Mouse (Mus musculus) kidney, embryonic 16.5 days (tissue): ENCODE results near the gene Fos. TPM values are rescaled to one million over a fixed set of nuclear protein-coding genes. Genes with fewer than 3 reads are reported as not detected.
"Not testable (repeated sequence)": the region's sequence is repeated elsewhere in the genome, so short reads cannot be mapped to it uniquely, and the experiment has no call there.

Experiments used
- ATAC-seq: fragments of 200-750 bp; cut with Nextera tagmentation; 2 replicates; pipeline ENCODE4 v1.8.0; 2017; ENCODE audit warnings: moderate TSS enrichment; ENCODE audit not compliant: low FRiP score, low TSS enrichment
- H3K27ac ChIP-seq: fragments of 300-500 bp; sonication (generic); 2 replicates; pipeline ENCODE4 v1.5.1; 2014; ENCODE audit warnings: low read length
- H3K27me3 ChIP-seq: fragments of 300-500 bp; sonication (generic); 2 replicates; pipeline ENCODE4 v1.6.1; 2014; ENCODE audit warnings: low read length, control low read depth, mixed read lengths; ENCODE audit not compliant: insufficient read depth
- H3K36me3 ChIP-seq: fragments of 300-500 bp; sonication (generic); 2 replicates; pipeline ENCODE4 v1.6.1; 2014; ENCODE audit warnings: low read length, control low read depth, mixed read lengths; ENCODE audit not compliant: insufficient read depth
- H3K4me1 ChIP-seq: fragments of 300-500 bp; sonication (generic); 2 replicates; pipeline ENCODE4 v1.6.1; 2014; ENCODE audit warnings: low read length, control low read depth, mixed read lengths; ENCODE audit not compliant: insufficient read depth
- H3K4me2 ChIP-seq: fragments of 300-500 bp; sonication (generic); replicated peaks from 2 replicates; pipeline ENCODE4 v1.6.1; 2014; ENCODE audit warnings: low read depth, low read length
- H3K4me3 ChIP-seq: fragments of 300-500 bp; sonication (generic); 2 replicates; pipeline ENCODE4 v1.5.1; 2014; ENCODE audit warnings: mild to moderate bottlenecking, low read length
- H3K9ac ChIP-seq: fragments of 300-500 bp; sonication (generic); replicated peaks from 2 replicates; pipeline ENCODE4 v1.6.1; 2014; ENCODE audit warnings: low read length
- H3K9me3 ChIP-seq: fragments of 300-500 bp; sonication (generic); 2 replicates; pipeline ENCODE4 v1.6.1; 2016; ENCODE audit warnings: low read length, control low read depth
- WGBS: fragments of 180-500 bp; shearing (Covaris S2); extraction: QIAGEN DNeasy Blood & Tissue Kit; methylation state at CpG from one replicate; pipeline ENCODE4 v1.1.7; 2014; 5-methylcytosine and 5-hydroxymethylcytosine counted together
- polyA plus RNA-seq: library from polyadenylated mRNA; unstranded; fragments of >200 nt; fragmentation: Nextera tagmentation; extraction: Ambion mirVana; gene quantifications from 2 replicates; pipeline ENCODE4 v1.2.1, GENCODE M21; 2015

Fos gene
- polyA plus RNA-seq, 1 experiment from 2014 or later = 3.5 TPM

DNA sequence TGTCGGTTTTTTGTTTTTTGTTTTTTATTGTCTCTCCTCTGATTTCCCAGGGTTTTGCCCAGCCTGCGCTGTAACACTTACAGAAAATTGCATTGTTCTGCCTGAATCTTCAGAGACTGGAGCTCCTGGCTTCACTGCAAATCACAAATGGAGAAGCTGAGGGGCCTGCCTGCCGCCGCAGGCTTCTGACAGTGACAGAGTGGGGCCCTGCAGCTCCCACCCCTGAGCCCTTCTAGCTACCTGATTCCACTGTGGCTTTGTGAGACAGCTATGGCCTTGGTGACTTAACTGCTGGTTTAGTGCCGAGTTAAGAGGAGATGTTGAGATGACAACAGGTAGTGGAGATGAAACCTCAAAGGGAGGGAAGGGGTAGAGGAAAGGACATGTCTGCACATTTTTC lies 44.3 kb downstream of the Fos start:
- Histone ChIP-seq H3K4me2 (no peak overlapping the region), H3K4me3 (no peak overlapping the region), H3K36me3 (no peaks in the 10 kb centered on the region), H3K4me1 (peaks cover 6% of the 10 kb centered on the region), H3K9me3 (no peaks in the 10 kb centered on the region), H3K27ac (no peak overlapping the region), H3K27me3 (no peaks in the 10 kb centered on the region), H3K9ac (no peak overlapping the region)
- ATAC-seq = no peak
- 60% methylated on average over 5 of the region's 5 CpGs for WGBS

DNA sequence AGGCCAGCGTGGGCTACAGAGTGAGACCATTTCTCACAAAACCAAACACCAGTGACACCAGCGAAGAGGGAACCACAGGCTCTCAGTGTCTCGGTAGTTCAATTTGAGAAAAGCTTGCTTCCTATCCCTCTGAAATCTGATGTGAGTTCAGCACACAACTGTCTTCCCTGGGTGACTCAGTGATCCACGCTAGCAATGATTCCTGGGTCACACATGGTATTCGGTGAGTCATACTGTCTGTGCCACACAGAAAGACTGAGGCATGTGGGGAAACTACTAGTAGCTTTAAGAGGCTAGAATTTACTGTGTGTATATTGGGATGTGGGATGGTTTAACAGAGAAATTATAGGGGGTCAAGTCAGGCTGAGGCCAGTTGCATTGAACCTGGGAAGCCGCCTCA lies 45.9 kb downstream of the Fos start:
- 86% methylated on average over 6 of the region's 6 CpGs for WGBS
- no peaks in the 10 kb centered on the region for H3K9me3 ChIP-seq
- no peak overlapping the region for H3K4me3 ChIP-seq
- H3K4me1 ChIP-seq = peaks cover 13% of the 10 kb centered on the region
- no peak overlapping the region for H3K9ac ChIP-seq
- ATAC-seq = no peak
- no peaks in the 10 kb centered on the region for H3K27me3 ChIP-seq
- H3K27ac ChIP-seq = no peak overlapping the region
- H3K4me2 ChIP-seq = no peak overlapping the region
- H3K36me3 ChIP-seq = no peaks in the 10 kb centered on the region

DNA sequence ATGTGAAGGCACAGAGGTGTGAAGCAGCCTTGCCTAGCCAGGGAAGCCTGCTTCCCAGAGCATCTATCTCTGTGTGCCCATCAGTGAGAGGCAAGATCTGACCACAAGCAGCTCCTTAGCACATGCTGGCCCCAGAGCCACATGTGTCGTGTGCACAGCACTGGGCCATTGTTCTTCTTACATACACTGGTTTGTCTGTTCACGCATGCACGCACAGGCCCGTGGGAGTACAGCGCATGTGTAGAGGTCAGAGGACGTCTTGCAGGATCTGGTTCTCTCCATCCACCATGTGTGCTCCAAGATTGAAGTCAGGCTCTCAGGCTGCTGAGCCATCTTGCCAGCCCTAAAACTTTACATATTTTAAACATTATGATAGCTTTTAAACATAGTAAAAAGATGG lies 47.4 kb downstream of the Fos start:
- Histone ChIP-seq H3K4me2 (no peak overlapping the region), H3K9ac (no peak overlapping the region), H3K36me3 (no peaks in the 10 kb centered on the region), H3K9me3 (no peaks in the 10 kb centered on the region), H3K4me3 (no peak overlapping the region), H3K27me3 (no peaks in the 10 kb centered on the region), H3K4me1 (peaks cover 13% of the 10 kb centered on the region), H3K27ac (no peak overlapping the region)
- no peak for ATAC-seq
- 88% methylated on average over 6 of the region's 6 CpGs for WGBS

DNA sequence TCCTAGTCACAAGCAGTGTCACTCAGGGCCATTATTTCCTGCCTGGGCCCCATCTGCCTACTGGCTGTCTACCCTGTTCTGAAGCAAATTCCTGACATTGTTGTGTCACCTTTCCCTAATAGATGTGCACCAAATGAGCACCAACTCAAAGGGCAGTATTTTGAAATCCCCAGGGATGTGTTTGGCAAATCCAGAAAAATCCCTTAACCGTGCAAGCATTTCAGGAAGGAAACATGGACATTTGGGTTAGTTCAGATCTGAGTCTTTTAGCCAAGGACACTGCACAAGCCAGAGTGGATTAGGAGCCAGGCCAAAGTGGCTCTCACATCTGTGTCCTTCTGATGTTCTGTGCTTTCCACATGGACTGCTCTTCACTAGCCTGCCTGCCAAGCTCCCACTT lies 48.0 kb downstream of the Fos start:
- no peak overlapping the region for H3K4me2 ChIP-seq
- H3K36me3 ChIP-seq = no peaks in the 10 kb centered on the region
- no peak overlapping the region for H3K27ac ChIP-seq
- WGBS = 69% methylated on average over 1 of the region's 1 CpGs
- ATAC-seq = no peak
- H3K9ac ChIP-seq = no peak overlapping the region
- no peaks in the 10 kb centered on the region for H3K9me3 ChIP-seq
- no peaks in the 10 kb centered on the region for H3K27me3 ChIP-seq
- H3K4me3 ChIP-seq = no peak overlapping the region
- H3K4me1 ChIP-seq = peaks cover 13% of the 10 kb centered on the region

DNA sequence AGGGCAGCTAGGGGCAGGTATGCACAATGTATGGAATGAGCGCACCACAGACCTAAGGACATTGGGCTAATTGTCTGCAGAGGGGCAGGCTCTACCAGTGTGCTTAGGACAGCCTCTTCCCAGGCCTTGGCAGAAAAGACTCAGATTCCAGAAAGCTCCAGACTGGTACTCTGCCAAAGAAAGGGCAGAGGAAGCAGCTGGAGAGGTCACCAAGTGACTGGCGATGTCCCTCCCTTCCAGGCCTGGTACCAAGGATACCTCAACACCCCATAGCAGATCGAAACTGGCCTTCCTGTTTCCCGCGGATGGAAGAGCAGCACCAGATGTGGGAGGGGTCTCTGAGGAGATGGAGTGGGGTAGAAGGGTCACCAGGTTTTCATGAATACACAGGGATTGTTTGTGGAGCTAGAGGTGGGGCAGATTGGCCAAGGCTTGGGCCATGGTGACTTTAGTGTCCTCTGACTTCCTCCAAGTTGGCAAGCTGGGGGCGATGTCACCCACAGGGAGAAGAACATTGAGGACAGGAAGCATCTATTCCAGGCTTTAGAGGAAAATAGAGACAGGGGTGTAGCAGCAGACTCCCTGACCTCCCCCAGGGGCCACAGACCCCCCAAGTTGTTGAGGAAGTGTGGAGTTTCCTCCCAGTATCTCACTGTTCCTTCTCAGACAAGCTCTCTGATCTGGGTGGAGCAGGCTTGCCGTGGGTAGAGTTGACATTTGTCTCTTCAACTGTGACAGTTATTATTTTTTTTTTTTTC lies 49.1 kb downstream of the Fos start:
- no peak overlapping the region for H3K4me2 ChIP-seq
- WGBS = 56% methylated on average over 7 of the region's 7 CpGs
- no peaks in the 10 kb centered on the region for H3K27me3 ChIP-seq
- no peak overlapping the region for H3K9ac ChIP-seq
- no peak for ATAC-seq
- H3K27ac ChIP-seq = peak overlapping the region; percentile 5; the same call in 1 of the 2 replicates
- no peak overlapping the region for H3K4me3 ChIP-seq
- no peaks in the 10 kb centered on the region for H3K36me3 ChIP-seq
- H3K4me1 ChIP-seq = peaks cover 18% of the 10 kb centered on the region
- H3K9me3 ChIP-seq = no peaks in the 10 kb centered on the region

DNA sequence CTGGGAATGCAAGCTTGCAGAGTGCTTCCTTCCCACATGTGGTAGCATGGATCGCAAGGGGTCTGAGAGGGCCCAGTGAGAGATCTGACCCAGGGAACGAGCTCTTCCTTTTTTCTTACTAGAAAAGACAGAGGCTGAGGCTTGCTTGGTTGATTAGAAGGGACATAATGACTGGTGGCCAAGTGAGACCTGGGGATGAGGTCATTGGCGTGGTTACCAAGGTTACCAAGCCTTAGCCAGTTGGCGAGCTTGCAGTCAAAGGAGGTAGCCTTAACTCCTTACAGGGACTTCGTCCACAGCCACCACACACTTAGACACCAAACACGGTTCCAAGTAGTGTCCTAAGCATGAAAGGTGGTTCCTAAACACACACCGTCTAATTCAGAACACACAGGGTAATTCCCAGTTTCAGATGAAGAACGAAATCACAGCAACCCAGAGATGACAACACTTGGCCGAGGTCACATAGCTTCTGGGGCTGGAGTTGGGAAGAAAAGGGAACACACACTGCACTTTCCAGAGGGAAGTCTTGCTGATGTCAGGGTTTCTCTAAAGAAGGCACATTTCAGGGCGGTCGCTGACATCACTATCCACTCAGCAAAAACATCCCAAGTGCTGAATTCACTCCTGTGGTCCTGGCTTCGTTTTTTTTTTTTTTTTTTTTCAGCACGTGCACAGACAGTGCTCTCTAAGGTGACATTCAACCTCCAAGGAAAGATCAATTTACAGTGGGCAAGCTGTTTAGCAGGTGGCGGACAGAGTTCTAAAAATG lies 49.9 kb downstream of the Fos start:
- H3K27ac ChIP-seq = peak overlapping the region; percentile 14; the same call in 1 of the 2 replicates
- peaks cover 20% of the 10 kb centered on the region for H3K4me1 ChIP-seq
- H3K27me3 ChIP-seq = no peaks in the 10 kb centered on the region
- no peak overlapping the region for H3K4me3 ChIP-seq
- H3K9me3 ChIP-seq = no peaks in the 10 kb centered on the region
- no peak for ATAC-seq
- no peaks in the 10 kb centered on the region for H3K36me3 ChIP-seq
- no peak overlapping the region for H3K9ac ChIP-seq
- WGBS = 48% methylated on average over 14 of the region's 14 CpGs
- H3K4me2 ChIP-seq = no peak overlapping the region

DNA sequence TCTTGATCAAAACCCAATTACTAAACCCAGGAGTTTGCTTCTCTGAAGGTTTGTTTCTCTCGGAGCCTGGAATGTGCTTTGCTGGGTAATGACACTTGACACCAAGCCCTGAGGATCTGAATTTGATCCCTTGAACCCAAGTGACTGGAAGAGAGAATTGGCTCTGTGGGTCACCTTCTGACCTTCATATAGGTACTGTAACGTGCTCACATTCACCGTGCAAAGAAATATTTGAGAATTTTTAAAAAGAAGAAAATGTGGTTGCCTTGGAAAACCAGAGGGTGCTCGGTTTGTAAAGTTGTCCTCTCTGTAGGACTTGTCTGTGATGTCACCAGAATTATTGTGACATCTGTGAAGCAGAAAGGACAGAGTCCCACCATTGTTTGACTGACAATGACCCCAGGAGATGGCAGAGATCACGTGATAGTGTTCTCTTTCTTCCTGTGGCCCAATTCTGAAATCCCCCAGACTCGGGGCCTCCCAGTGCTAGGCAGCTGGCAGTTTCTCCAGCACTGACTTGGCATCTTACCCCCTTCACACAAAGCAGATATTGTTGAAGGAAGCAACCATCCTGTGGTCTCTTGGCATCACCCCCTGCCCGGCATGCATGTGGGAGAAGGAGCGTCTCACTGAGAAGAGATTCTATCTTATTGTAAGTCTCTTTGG lies 50.6 kb downstream of the Fos start:
- WGBS = 43% methylated on average over 8 of the region's 8 CpGs
- Histone ChIP-seq H3K27ac (no peak overlapping the region), H3K4me2 (no peak overlapping the region), H3K9me3 (no peaks in the 10 kb centered on the region), H3K4me3 (no peak overlapping the region), H3K27me3 (no peaks in the 10 kb centered on the region), H3K9ac (no peak overlapping the region), H3K36me3 (no peaks in the 10 kb centered on the region), H3K4me1 (peaks cover 20% of the 10 kb centered on the region)
- ATAC-seq = no peak

GRCm38 (mm10) chr12:85524859-85525495 lies 51.3 kb downstream of the Fos start:
- not testable (repeated sequence) for H3K9ac ChIP-seq, H3K9me3 ChIP-seq, H3K4me2 ChIP-seq, H3K4me3 ChIP-seq, H3K36me3 ChIP-seq, H3K27me3 ChIP-seq, ATAC-seq, H3K27ac ChIP-seq
- H3K4me1 ChIP-seq = peaks cover 20% of the 10 kb centered on the region
- WGBS = 67% methylated on average over 11 of the region's 11 CpGs
